Mouse (Mus musculus): ENCODE data around the gene Dll1. TPM values are rescaled to one million over a fixed set of nuclear protein-coding genes. Genes with fewer than 3 reads are reported as not detected.

Dll1 gene
- total RNA-seq (2021): 10 to 100 TPM; 14.0 to 20.9 TPM
- long read RNA-seq, transcript Dll1-201 (11 exons, 3,581 nt): major isoform, 8 of 10 reads
- long read RNA-seq, partial matches to known transcripts: 2 of 10 reads
- long read RNA-seq, other reads (novel, unspliced or antisense): 0 of 10 reads

- DNase-seq (ENCODE audit: low spot score in 2 of 2): peak in 1 of 2 experiments; percentile 53
Observed at GRCm38 (mm10) chr17:15376494-15377181, at the start of gene Dll1. Dll1 (minus strand) TSS chr17:15376872.

GRCm38 (mm10) chr17:15425931-15426330 lies 49.3 kb upstream of the Dll1 start:
- no peak for DNase-seq (ENCODE audit: low spot score in 2 of 2)

- DNase-seq (ENCODE audit: low spot score in 2 of 2): peak; percentile 54 to 56
Observed at GRCm38 (mm10) chr17:15423080-15423765, 46.6 kb upstream of the Dll1 start.

GRCm38 (mm10) chr17:15422666-15423065 lies 46.0 kb upstream of the Dll1 start:
- no peak for DNase-seq (ENCODE audit: low spot score in 2 of 2)

- no peak for DNase-seq (ENCODE audit: low spot score in 2 of 2)
Observed at GRCm38 (mm10) chr17:15421446-15421845, 44.8 kb upstream of the Dll1 start.

GRCm38 (mm10) chr17:15420021-15420603 lies 43.4 kb upstream of the Dll1 start:
- DNase-seq (ENCODE audit: low spot score in 2 of 2): no peak

- DNase-seq (ENCODE audit: low spot score in 2 of 2): no peak
Observed at GRCm38 (mm10) chr17:15419534-15419933, 42.9 kb upstream of the Dll1 start.

- no peak for DNase-seq (ENCODE audit: low spot score in 2 of 2)
Observed at GRCm38 (mm10) chr17:15416596-15417215, 40.0 kb upstream of the Dll1 start.

- no peak for DNase-seq (ENCODE audit: low spot score in 2 of 2)
Observed at GRCm38 (mm10) chr17:15410861-15411260, 34.2 kb upstream of the Dll1 start.

GRCm38 (mm10) chr17:15409261-15409660 lies 32.6 kb upstream of the Dll1 start:
- DNase-seq (ENCODE audit: low spot score in 2 of 2): no peak

GRCm38 (mm10) chr17:15406576-15406975 lies 29.9 kb upstream of the Dll1 start:
- DNase-seq (ENCODE audit: low spot score in 2 of 2): no peak

- no peak for DNase-seq (ENCODE audit: low spot score in 2 of 2)
Observed at GRCm38 (mm10) chr17:15401716-15402115, 25.0 kb upstream of the Dll1 start.

GRCm38 (mm10) chr17:15395997-15396675 lies 19.5 kb upstream of the Dll1 start, which contains the start of gene Fam120b:
Fam120b (plus strand) TSS chr17:15396202.
- DNase-seq (ENCODE audit: low spot score in 2 of 2): peak; percentile 75 to 84

GRCm38 (mm10) chr17:15389356-15389755 lies 12.7 kb upstream of the Dll1 start:
- no peak for DNase-seq (ENCODE audit: low spot score in 2 of 2)

GRCm38 (mm10) chr17:15388892-15389291 lies 12.2 kb upstream of the Dll1 start:
- DNase-seq (ENCODE audit: low spot score in 2 of 2): no peak

GRCm38 (mm10) chr17:15383360-15383759 lies 6.7 kb upstream of the Dll1 start:
- no peak for DNase-seq (ENCODE audit: low spot score in 2 of 2)

GRCm38 (mm10) chr17:15381869-15382660 lies 5.4 kb upstream of the Dll1 start:
- no peak for DNase-seq (ENCODE audit: low spot score in 2 of 2)

- DNase-seq (ENCODE audit: low spot score in 2 of 2): no peak
Observed at GRCm38 (mm10) chr17:15381092-15381860, 4.6 kb upstream of the Dll1 start.

GRCm38 (mm10) chr17:15380641-15381051 lies 4.0 kb upstream of the Dll1 start:
- peak in 1 of 2 experiments; percentile 45 for DNase-seq (ENCODE audit: low spot score in 2 of 2)
